Mouse (Mus musculus): ENCODE results near the gene Gm26602.

Gene Gm26602

GRCm38 (mm10) chr10:79918231-79919078 is 7.8 kb downstream of the Gm26602 start:
- DNase-seq: peak in 1 of 2 experiments; percentile 55

- DNase-seq: peak in 1 of 2 experiments; percentile 57
Measured at GRCm38 (mm10) chr10:79919251-79919849, 8.7 kb downstream of the Gm26602 start.

- no peak for DNase-seq
Measured at GRCm38 (mm10) chr10:79920056-79920890, 9.6 kb downstream of the Gm26602 start.

GRCm38 (mm10) chr10:79920958-79921535 is 10.4 kb downstream of the Gm26602 start, which contains the start of gene R3hdm4:
TSS of gene R3hdm4 (minus strand) at chr10:79921208.
- no peak for DNase-seq

GRCm38 (mm10) chr10:79921572-79921971 is 10.9 kb downstream of the Gm26602 start:
- no peak for DNase-seq

GRCm38 (mm10) chr10:79924998-79925784 is 14.5 kb downstream of the Gm26602 start:
- peak; percentile 88 to 97 for DNase-seq

GRCm38 (mm10) chr10:79925785-79926490 is 15.3 kb downstream of the Gm26602 start:
- DNase-seq: no peak

- peak; percentile 91 to 93 for DNase-seq
Measured at GRCm38 (mm10) chr10:79926491-79927323, 16.1 kb downstream of the Gm26602 start, which contains the start of gene Arid3a. TSS of gene Arid3a (plus strand) at chr10:79927043.

- peak in 1 of 2 experiments; percentile 72 for DNase-seq
Measured at GRCm38 (mm10) chr10:79927324-79928029, 16.8 kb downstream of the Gm26602 start.

GRCm38 (mm10) chr10:79928030-79928694 is 17.5 kb downstream of the Gm26602 start:
- peak in 1 of 2 experiments; percentile 53 for DNase-seq

- DNase-seq: no peak
Measured at GRCm38 (mm10) chr10:79928907-79929701, 18.4 kb downstream of the Gm26602 start.

- DNase-seq: no peak
Measured at GRCm38 (mm10) chr10:79929967-79930825, 19.5 kb downstream of the Gm26602 start.

- no peak for DNase-seq
Measured at GRCm38 (mm10) chr10:79930826-79931186, 20.1 kb downstream of the Gm26602 start.

- no peak for DNase-seq
Measured at GRCm38 (mm10) chr10:79931797-79932196, 21.1 kb downstream of the Gm26602 start.

- peak in 1 of 2 experiments; percentile 68 for DNase-seq
Measured at GRCm38 (mm10) chr10:79932736-79933135, 22.1 kb downstream of the Gm26602 start.

- peak; percentile 30 to 60 for DNase-seq
Measured at GRCm38 (mm10) chr10:79933145-79933679, 22.6 kb downstream of the Gm26602 start.

- no peak for DNase-seq
Measured at GRCm38 (mm10) chr10:79933861-79934260, 23.2 kb downstream of the Gm26602 start.

Data from kidney, postnatal 36 days (tissue).